Comparison of ENCODE assay signal across 7 mouse cellular contexts in the genomic region with DNA sequence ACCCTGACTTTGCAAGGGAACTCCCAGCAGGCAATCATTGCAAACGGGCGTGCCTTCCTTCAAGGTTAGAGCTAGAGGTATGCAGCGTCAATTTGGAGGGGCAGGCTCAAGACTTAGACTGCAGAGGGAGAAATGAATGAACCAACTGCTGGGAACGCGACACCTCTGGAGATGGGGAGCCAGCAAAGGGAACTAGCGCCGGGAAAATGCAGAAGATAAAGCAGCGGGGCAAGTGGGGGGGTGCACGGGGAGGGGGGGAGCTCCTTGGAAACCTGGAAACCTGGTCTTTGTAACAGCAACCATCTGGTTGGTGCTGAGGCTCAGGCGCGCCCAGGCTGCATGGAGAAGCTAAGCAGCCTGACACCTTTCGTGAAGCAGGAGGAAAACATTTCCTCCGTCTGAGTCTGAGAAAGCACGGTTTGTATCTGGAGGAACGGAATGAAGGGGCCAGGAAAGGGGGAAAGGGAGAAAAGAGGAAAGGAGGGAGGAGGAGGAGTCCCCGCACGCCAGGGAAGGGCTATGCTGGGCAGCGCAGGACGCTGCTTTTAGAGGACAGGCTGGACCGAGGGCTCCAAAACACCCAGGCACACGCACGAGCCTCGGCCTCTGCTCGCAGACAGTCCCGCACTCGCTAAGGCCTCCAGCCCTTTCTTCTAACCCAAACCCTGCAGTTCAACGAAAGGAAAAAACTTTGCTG. TPM values are rescaled to one million over a fixed set of nuclear protein-coding genes. Genes with fewer than 3 reads are reported as not detected.
A peak's percentile ranks its signal among the peaks of the same experiment; 100 is the strongest.
DNase-seq lines count a peak whose midpoint lies in the region; ATAC-seq and TF ChIP-seq lines count a peak whose summit lies in the region.

No protein-coding gene starts in this region.

- H3K27ac ChIP-seq in heart, embryonic 15.5 days, result peak overlapping the region; percentile 100
- peak overlapping the region; percentile 100 for H3K27ac ChIP-seq in limb, embryonic 11.5 days (replicated peaks; ENCODE audit: low read depth, low read length)

- H3K9me3 ChIP-seq in heart, embryonic 15.5 days (replicated peaks), result no peaks in the 10 kb centered on the region
- H3K9me3 ChIP-seq in limb, embryonic 11.5 days (ENCODE audit: control insufficient read depth, low read length), result no peaks in the 10 kb centered on the region

- peak; percentile 26 for DNase-seq in right cerebral cortex, adult 2 months (ENCODE audit: low spot score in 2 of 2)
- no peak for DNase-seq in right cerebral cortex, adult 18-20 months
- DNase-seq in brain, embryonic 14.5 days (ENCODE audit: low read depth), result peak; percentile 76
- peak; percentile 62 for DNase-seq in limb, embryonic 11.5 days (ENCODE audit: low spot score)
- DNase-seq in gastrocnemius, adult 8-10 months (ENCODE audit: low spot score in 2 of 2), result no peak

- H3K4me1 ChIP-seq in heart, embryonic 15.5 days (replicated peaks), result peaks cover 38% of the 10 kb centered on the region
- H3K4me1 ChIP-seq in limb, embryonic 11.5 days (ENCODE audit: control insufficient read depth, insufficient read depth, low read length), result peaks cover 25% of the 10 kb centered on the region

- TF ChIP-seq POLR2A in brain, embryonic 14.5 days (IDR thresholded peaks at IDR 0.05; ENCODE audit: borderline replicate concordance, extremely low read depth, insufficient read depth, insufficient read length, poor library complexity, severe bottlenecking), result no peak

- TF ChIP-seq CTCF in brain, embryonic 14.5 days (IDR thresholded peaks at IDR 0.05; ENCODE audit: borderline replicate concordance, extremely low read depth, insufficient read depth, insufficient read length), result no peak

- H3K9ac ChIP-seq in heart, embryonic 15.5 days, result peak overlapping the region; percentile 92
- H3K9ac ChIP-seq in limb, embryonic 11.5 days (ENCODE audit: low read length), result peak overlapping the region; percentile 98

- peak overlapping the region; percentile 90 for H3K4me2 ChIP-seq in heart, embryonic 15.5 days
- peak overlapping the region; percentile 78 for H3K4me2 ChIP-seq in limb, embryonic 11.5 days (ENCODE audit: low read depth, severe bottlenecking)

- no peaks in the 10 kb centered on the region for H3K36me3 ChIP-seq in heart, embryonic 15.5 days
- H3K36me3 ChIP-seq in limb, embryonic 11.5 days (ENCODE audit: control insufficient read depth, insufficient read depth, low read length), result no peaks in the 10 kb centered on the region

- no peak for ATAC-seq in heart, embryonic 15.5 days (replicated peaks; ENCODE audit: insufficient number of reproducible peaks, insufficient read depth, low FRiP score, low read depth)
- no peak for ATAC-seq in limb, embryonic 11.5 days (ENCODE audit: insufficient number of reproducible peaks, low FRiP score, low TSS enrichment, low read depth)
- ATAC-seq in monocyte, adult 5-6 weeks (replicated peaks; ENCODE audit: insufficient number of reproducible peaks, low FRiP score, low TSS enrichment, poor library complexity, severe bottlenecking), result peak; percentile 23; the same call in 1 of the 2 replicates

- no peaks in the 10 kb centered on the region for H3K27me3 ChIP-seq in heart, embryonic 15.5 days
- H3K27me3 ChIP-seq in limb, embryonic 11.5 days (ENCODE audit: control insufficient read depth, insufficient read depth, low read length), result no peaks in the 10 kb centered on the region

- WGBS in heart, embryonic 15.5 days, result under 1% methylated on average over 27 of the region's 27 CpGs
- under 1% methylated on average over 27 of the region's 27 CpGs for WGBS in limb, embryonic 11.5 days

- peak overlapping the region; percentile 94 for H3K4me3 ChIP-seq in heart, embryonic 15.5 days
- peak overlapping the region; percentile 95 for H3K4me3 ChIP-seq in limb, embryonic 11.5 days (ENCODE audit: low read depth, low read length)

RNA-seq across cellular contexts. Expression of a gene that starts 3.3 kb away (rescaled TPM):
- 237 and 262 TPM in 2 replicates for polyA plus RNA-seq in brain, embryonic 14.5 days (2012; rRNA removed)
- polyA plus RNA-seq in heart, embryonic 15.5 days (2015; fragmentation: Nextera tagmentation; extraction: Ambion mirVana), result 33.3 and 39.8 TPM in 2 replicates
- polyA plus RNA-seq in limb, embryonic 11.5 days (2014; fragmentation: Nextera tagmentation; extraction: Ambion mirVana), result 87.9 and 108 TPM in 2 replicates
- total RNA-seq in monocyte, adult 5-6 weeks (2017), result 0.10 to 1.5 TPM (median 0.75 TPM) in 3 replicates
- total RNA-seq in gastrocnemius, adult 8-10 months (2022), result 1 to 10 TPM; 8.0 to 9.0 (median 8.9) TPM

Comparison
In these comparisons a context has a peak if more than half of its experiments do, and no peak if none do; other contexts are left out.
1. DNase-seq: peak in right cerebral cortex, adult 2 months (2 of 2), brain, embryonic 14.5 days (single experiment) and limb, embryonic 11.5 days (single experiment); none in right cerebral cortex, adult 18-20 months (single experiment) and gastrocnemius, adult 8-10 months (0 of 2).